11 mouse cellular contexts compared by ENCODE assay signal in genomic region chr1:128830671-128831240, GRCm38 (mm10).
"Had no signal": no experiment of that assay in that cellular context is flagged by ENCODE, and none has a peak within 500 bp of the region (broad histone marks: within the 10 kb centered on the region; RNA-seq: fewer than 3 reads in every experiment).

No protein-coding gene starts in this region.

- ATAC-seq: lung, postnatal 0 days; midbrain, embryonic 13.5 days; midbrain, embryonic 15.5 days had no signal

- DNase-seq: lung, adult 2 months; lung, postnatal 14 days; lung, postnatal 36 days; right cerebral cortex, postnatal 14 days; right cerebral cortex, postnatal 4 days; thymus, adult 2 months; thymus, postnatal 14 days; thymus, postnatal 36 days had no signal
